Mouse (Mus musculus): ENCODE data around the gene Dnajc28. TPM values are rescaled to one million over a fixed set of nuclear protein-coding genes. Genes with fewer than 3 reads are reported as not detected.
A peak's percentile ranks its signal among the peaks of the same experiment; 100 is the strongest.

The Dnajc28 gene
- total and polyA plus RNA-seq, 2 experiments from 2014 or later: 2.6 to 3.9 TPM

- no peak overlapping the region for H3K4me3 ChIP-seq (ENCODE audit: low read depth, low read length)
- H3K9me3 ChIP-seq (ENCODE audit: low read length): no peaks in the 10 kb centered on the region
- no peak for TF ChIP-seq CTCF (IDR thresholded peaks at IDR 0.05)
- no peak for DNase-seq (ENCODE audit: low spot score)
- H3K4me1 ChIP-seq (ENCODE audit: insufficient read depth, low read length): no peaks in the 10 kb centered on the region
- no peak overlapping the region for H3K27ac ChIP-seq (ENCODE audit: low read depth, low read length)
- H3K36me3 ChIP-seq (ENCODE audit: insufficient read depth, low read length): no peaks in the 10 kb centered on the region
- no peak overlapping the region for H3K4me2 ChIP-seq (ENCODE audit: low read depth, low read length, poor library complexity, severe bottlenecking)
- no peak for ATAC-seq (ENCODE audit: low FRiP score)
- H3K27me3 ChIP-seq (ENCODE audit: insufficient read depth, low read length): no peaks in the 10 kb centered on the region
- WGBS: 76% methylated on average over 6 of the region's 6 CpGs
- H3K9ac ChIP-seq (replicated peaks; ENCODE audit: low read length, poor library complexity, severe bottlenecking): no peak overlapping the region
Measured at GRCm38 (mm10) chr16:91605156-91605555, 13.7 kb downstream of the Dnajc28 start.

- H3K27me3 ChIP-seq (ENCODE audit: insufficient read depth, low read length): no peaks in the 10 kb centered on the region
- H3K27ac ChIP-seq (ENCODE audit: low read depth, low read length): no peak overlapping the region
- H3K4me2 ChIP-seq (ENCODE audit: low read depth, low read length, poor library complexity, severe bottlenecking): no peak overlapping the region
- H3K36me3 ChIP-seq (ENCODE audit: insufficient read depth, low read length): no peaks in the 10 kb centered on the region
- H3K9me3 ChIP-seq (ENCODE audit: low read length): no peaks in the 10 kb centered on the region
- WGBS: 82% methylated on average over 9 of the region's 9 CpGs
- H3K9ac ChIP-seq (replicated peaks; ENCODE audit: low read length, poor library complexity, severe bottlenecking): no peak overlapping the region
- no peaks in the 10 kb centered on the region for H3K4me1 ChIP-seq (ENCODE audit: insufficient read depth, low read length)
- DNase-seq (ENCODE audit: low spot score) (no peak), ATAC-seq (ENCODE audit: low FRiP score) (no peak)
- no peak overlapping the region for H3K4me3 ChIP-seq (ENCODE audit: low read depth, low read length)
- TF ChIP-seq CTCF (IDR thresholded peaks at IDR 0.05): no peak
Measured at GRCm38 (mm10) chr16:91601693-91602092, 17.1 kb downstream of the Dnajc28 start.

GRCm38 (mm10) chr16:91601081-91601480 lies 17.7 kb downstream of the Dnajc28 start:
- 79% methylated on average over 4 of the region's 4 CpGs for WGBS
- no peak for ATAC-seq (ENCODE audit: low FRiP score)

GRCm38 (mm10) chr16:91599242-91599641 lies 19.6 kb downstream of the Dnajc28 start:
- DNase-seq (ENCODE audit: low spot score): no peak
- peak; percentile 29; the same call in 1 of the 2 replicates for TF ChIP-seq CTCF (IDR thresholded peaks at IDR 0.05)
- no peak overlapping the region for H3K4me3 ChIP-seq (ENCODE audit: low read depth, low read length)
- H3K9me3 ChIP-seq (ENCODE audit: low read length): no peaks in the 10 kb centered on the region
- no peaks in the 10 kb centered on the region; the same call in 1 of the 2 replicates for H3K36me3 ChIP-seq (ENCODE audit: insufficient read depth, low read length)
- H3K4me1 ChIP-seq (ENCODE audit: insufficient read depth, low read length): peaks cover 6% of the 10 kb centered on the region; the same call in 1 of the 2 replicates
- ATAC-seq (ENCODE audit: low FRiP score): no peak
- no peak overlapping the region for H3K9ac ChIP-seq (replicated peaks; ENCODE audit: low read length, poor library complexity, severe bottlenecking)
- H3K27ac ChIP-seq (ENCODE audit: low read depth, low read length): no peak overlapping the region
- H3K27me3 ChIP-seq (ENCODE audit: insufficient read depth, low read length): no peaks in the 10 kb centered on the region
- no peak overlapping the region for H3K4me2 ChIP-seq (ENCODE audit: low read depth, low read length, poor library complexity, severe bottlenecking)

More at GRCm38 (mm10) chr16:91601081-91601480, 17.7 kb downstream of the Dnajc28 start:
- Histone ChIP-seq H3K36me3 (ENCODE audit: insufficient read depth, low read length) (no peaks in the 10 kb centered on the region), H3K27me3 (ENCODE audit: insufficient read depth, low read length) (no peaks in the 10 kb centered on the region), H3K4me1 (ENCODE audit: insufficient read depth, low read length) (no peaks in the 10 kb centered on the region; the same call in 1 of the 2 replicates), H3K4me2 (ENCODE audit: low read depth, low read length, poor library complexity, severe bottlenecking) (no peak overlapping the region), H3K4me3 (ENCODE audit: low read depth, low read length) (no peak overlapping the region), H3K9ac (replicated peaks; ENCODE audit: low read length, poor library complexity, severe bottlenecking) (no peak overlapping the region), H3K27ac (ENCODE audit: low read depth, low read length) (no peak overlapping the region), H3K9me3 (ENCODE audit: low read length) (no peaks in the 10 kb centered on the region)
- no peak for DNase-seq (ENCODE audit: low spot score)
- no peak for TF ChIP-seq CTCF (IDR thresholded peaks at IDR 0.05)

- peak within 1 kb of the TSS; percentile 82 for H3K4me2 ChIP-seq (ENCODE audit: low read depth, low read length, poor library complexity, severe bottlenecking)
- no peaks in the 10 kb centered on the region for H3K9me3 ChIP-seq (ENCODE audit: low read length)
- peak; percentile 98 for DNase-seq (ENCODE audit: low spot score)
- H3K27ac ChIP-seq (ENCODE audit: low read depth, low read length): peak within 1 kb of the TSS; percentile 75
- peaks cover 6% of the 10 kb centered on the region; the same call in 1 of the 2 replicates for H3K4me1 ChIP-seq (ENCODE audit: insufficient read depth, low read length)
- peak within 1 kb of the TSS; percentile 92 for H3K4me3 ChIP-seq (ENCODE audit: low read depth, low read length)
- WGBS: 2% methylated on average over 31 of the region's 34 CpGs
- H3K27me3 ChIP-seq (ENCODE audit: insufficient read depth, low read length): no peaks in the 10 kb centered on the region
- peak within 1 kb of the TSS; percentile 87 for H3K9ac ChIP-seq (replicated peaks; ENCODE audit: low read length, poor library complexity, severe bottlenecking)
- TF ChIP-seq CTCF (IDR thresholded peaks at IDR 0.05): no peak
- peak; percentile 98 for ATAC-seq (ENCODE audit: low FRiP score)
- H3K36me3 ChIP-seq (ENCODE audit: insufficient read depth, low read length): peaks cover 3% of the 10 kb centered on the region; the same call in 1 of the 2 replicates
Measured at GRCm38 (mm10) chr16:91597672-91598010, 21.2 kb downstream of the Dnajc28 start, which contains the start of gene Tmem50b. TSS of gene Tmem50b (minus strand) at chr16:91597800.

- H3K4me1 ChIP-seq (ENCODE audit: insufficient read depth, low read length): peaks cover 6% of the 10 kb centered on the region; the same call in 1 of the 2 replicates
- peak overlapping the region; percentile 92 for H3K4me3 ChIP-seq (ENCODE audit: low read depth, low read length)
- H3K4me2 ChIP-seq (ENCODE audit: low read depth, low read length, poor library complexity, severe bottlenecking): peak overlapping the region; percentile 82
- peak; percentile 70 for ATAC-seq (ENCODE audit: low FRiP score)
- peak; percentile 49 for DNase-seq (ENCODE audit: low spot score)
- TF ChIP-seq CTCF (IDR thresholded peaks at IDR 0.05): no peak
- no peaks in the 10 kb centered on the region for H3K9me3 ChIP-seq (ENCODE audit: low read length)
- no peaks in the 10 kb centered on the region for H3K27me3 ChIP-seq (ENCODE audit: insufficient read depth, low read length)
- H3K36me3 ChIP-seq (ENCODE audit: insufficient read depth, low read length): peaks cover 4% of the 10 kb centered on the region; the same call in 1 of the 2 replicates
- H3K9ac ChIP-seq (replicated peaks; ENCODE audit: low read length, poor library complexity, severe bottlenecking): peak overlapping the region; percentile 87
- WGBS: under 1% methylated on average over 71 of the region's 75 CpGs
- peak overlapping the region; percentile 75 for H3K27ac ChIP-seq (ENCODE audit: low read depth, low read length)
Measured at GRCm38 (mm10) chr16:91596779-91597671, 21.8 kb downstream of the Dnajc28 start.

All from midbrain, postnatal 0 days (tissue).